In genomic region chr6:134648356-134648755, GRCm38 (mm10) we compare ENCODE assay signal across 13 mouse cellular contexts. TPM values are rescaled to one million over a fixed set of nuclear protein-coding genes. Genes with fewer than 3 reads are reported as not detected.
DNase-seq lines count a peak whose midpoint lies in the region; ATAC-seq and TF ChIP-seq lines count a peak whose summit lies in the region.
"Had no signal": no experiment of that assay in that cellular context is flagged by ENCODE, and none has a peak within 500 bp of the region (broad histone marks: within the 10 kb centered on the region; RNA-seq: fewer than 3 reads in every experiment).

No protein-coding gene starts in this region.

- H3K27me3 ChIP-seq in neural tube, embryonic 13.5 days, result no peaks in the 10 kb centered on the region
- H3K27me3 ChIP-seq in forebrain, embryonic 14.5 days (replicated peaks; ENCODE audit: control insufficient read depth, insufficient read depth, low read length), result no peaks in the 10 kb centered on the region
- no peaks in the 10 kb centered on the region for H3K27me3 ChIP-seq in midbrain, embryonic 15.5 days (replicated peaks)
- H3K27me3 ChIP-seq: megakaryocyte, embryonic 14.5 days had no signal

- no peak for ATAC-seq in neural tube, embryonic 13.5 days (ENCODE audit: low read depth)
- ATAC-seq in forebrain, embryonic 14.5 days, result peak; percentile 76
- ATAC-seq in midbrain, embryonic 15.5 days (replicated peaks), result no peak

- H3K27ac ChIP-seq in gastrocnemius, adult 2 months, result peak overlapping the region; percentile 43
- 0 out of 2 replicates have a peak overlapping the region, but pooled peaks have one; percentile 18 for H3K27ac ChIP-seq in neural tube, embryonic 13.5 days (replicated peaks)
- H3K27ac ChIP-seq in forebrain, embryonic 14.5 days (ENCODE audit: low read depth, low read length), result no peak overlapping the region
- H3K27ac ChIP-seq in midbrain, embryonic 15.5 days, result 0 out of 2 replicates have a peak overlapping the region, but pooled peaks have one; percentile 1

- no peak overlapping the region for H3K9ac ChIP-seq in neural tube, embryonic 13.5 days
- no peak overlapping the region for H3K9ac ChIP-seq in forebrain, embryonic 14.5 days (ENCODE audit: low read length)
- no peak overlapping the region for H3K9ac ChIP-seq in midbrain, embryonic 15.5 days

- intact Hi-C loops in gastrocnemius, adult 2 months (cut with DNase I), result loop anchor here (10.0 kb wide), 1 partner anchor 276 kb away; the partner anchor contains the start of gene Cdkn1b

- H3K4me3 ChIP-seq in gastrocnemius, adult 2 months, result no peak overlapping the region
- no peak overlapping the region for H3K4me3 ChIP-seq in neural tube, embryonic 13.5 days
- no peak overlapping the region for H3K4me3 ChIP-seq in forebrain, embryonic 14.5 days (ENCODE audit: low read depth, low read length)
- H3K4me3 ChIP-seq in midbrain, embryonic 15.5 days, result no peak overlapping the region
- H3K4me3 ChIP-seq: megakaryocyte, embryonic 14.5 days had no signal

- no peak for TF ChIP-seq CTCF in gastrocnemius, adult 2 months (IDR thresholded peaks at IDR 0.05)

- DNase-seq in gastrocnemius, adult 2 months, result no peak
- no peak for DNase-seq in gastrocnemius, postnatal 10 days
- DNase-seq in neural tube, embryonic 10.5 days (ENCODE audit: extremely low spot score, low spot score), result no peak
- peak; percentile 44 for DNase-seq in forebrain, embryonic 14.5 days (ENCODE audit: low spot score)
- DNase-seq in spleen, adult 12 weeks (ENCODE audit: low spot score), result no peak
- DNase-seq in T-cell, adult 2 months (ENCODE audit: low spot score), result no peak
- DNase-seq: B cell, adult 2 months; heart, postnatal 10 days; kidney, adult 8-10 months; thymus, postnatal 25 days had no signal

- H3K36me3 ChIP-seq in neural tube, embryonic 13.5 days, result peaks cover 36% of the 10 kb centered on the region
- peaks cover 18% of the 10 kb centered on the region for H3K36me3 ChIP-seq in forebrain, embryonic 14.5 days (ENCODE audit: control insufficient read depth, insufficient read depth, low read length)
- H3K36me3 ChIP-seq in midbrain, embryonic 15.5 days (replicated peaks), result no peaks in the 10 kb centered on the region; the same call in 1 of the 2 replicates

- 43% methylated on average over 5 of the region's 5 CpGs for WGBS in neural tube, embryonic 13.5 days
- 22% methylated on average over 5 of the region's 5 CpGs for WGBS in forebrain, embryonic 14.5 days
- 24% methylated on average over 5 of the region's 5 CpGs for WGBS in midbrain, embryonic 15.5 days

- no peak overlapping the region for H3K4me2 ChIP-seq in neural tube, embryonic 13.5 days
- no peak overlapping the region for H3K4me2 ChIP-seq in forebrain, embryonic 14.5 days (ENCODE audit: low read length)
- H3K4me2 ChIP-seq in midbrain, embryonic 15.5 days, result no peak overlapping the region

- peaks cover 19% of the 10 kb centered on the region for H3K4me1 ChIP-seq in neural tube, embryonic 13.5 days (replicated peaks)
- H3K4me1 ChIP-seq in forebrain, embryonic 14.5 days (ENCODE audit: control insufficient read depth, insufficient read depth, low read length), result peaks cover 15% of the 10 kb centered on the region
- H3K4me1 ChIP-seq in midbrain, embryonic 15.5 days, result peaks cover 11% of the 10 kb centered on the region

- H3K9me3 ChIP-seq in neural tube, embryonic 13.5 days, result no peaks in the 10 kb centered on the region
- no peaks in the 10 kb centered on the region for H3K9me3 ChIP-seq in forebrain, embryonic 14.5 days (replicated peaks; ENCODE audit: control insufficient read depth, low read length)
- no peaks in the 10 kb centered on the region for H3K9me3 ChIP-seq in midbrain, embryonic 15.5 days
- H3K9me3 ChIP-seq: megakaryocyte, embryonic 14.5 days had no signal

RNA-seq across cellular contexts. Expression of gene Borcs5, which starts 9.0 kb away (rescaled TPM):
- 10 to 100 TPM; 15.1 to 17.1 TPM for total RNA-seq in gastrocnemius, adult 2 months (2021)
- 10 to 100 TPM; 10.3 to 12.1 TPM for total RNA-seq in gastrocnemius, postnatal 10 days (2021)
- polyA plus RNA-seq in neural tube, embryonic 13.5 days (2015; fragmentation: Nextera tagmentation; extraction: Ambion mirVana), result 47.5 and 48.1 TPM in 2 replicates
- 45.8 and 49.4 TPM in 2 replicates for polyA plus RNA-seq in forebrain, embryonic 14.5 days (2014; fragmentation: Nextera tagmentation; extraction: Ambion mirVana)
- polyA plus RNA-seq in midbrain, embryonic 15.5 days (2015; fragmentation: Nextera tagmentation; extraction: Ambion mirVana), result 48.6 and 49.7 TPM in 2 replicates

RNA-seq across cellular contexts. Expression of gene Mansc1, which starts 16.1 kb away (rescaled TPM):
- total RNA-seq in gastrocnemius, adult 2 months (2021), result 1 to 10 TPM in 1 of 2 experiments, under 1 TPM in 1; 0.98 to 1.1 TPM
- 1 to 10 TPM; 3.2 to 4.0 TPM for total RNA-seq in gastrocnemius, postnatal 10 days (2021)
- 1.1 and 1.5 TPM in 2 replicates for polyA plus RNA-seq in neural tube, embryonic 13.5 days (2015; fragmentation: Nextera tagmentation; extraction: Ambion mirVana)
- 0.88 and 0.94 TPM in 2 replicates for polyA plus RNA-seq in forebrain, embryonic 14.5 days (2014; fragmentation: Nextera tagmentation; extraction: Ambion mirVana)
- polyA plus RNA-seq in midbrain, embryonic 15.5 days (2015; fragmentation: Nextera tagmentation; extraction: Ambion mirVana), result 1.1 TPM in 2 replicates
